Mouse (Mus musculus): ENCODE measurements around the gene Atp1b3. TPM values are rescaled to one million over a fixed set of nuclear protein-coding genes. Genes with fewer than 3 reads are reported as not detected.

Atp1b3 gene
- polyA plus RNA-seq, 1 experiment = 102 TPM

- Histone ChIP-seq H3K79me2 (ENCODE audit: control insufficient read depth, insufficient read depth) (no peaks in the 10 kb centered on the region), H3ac (ENCODE audit: control insufficient read depth, insufficient read length) (no peak overlapping the region), H3K4me3 (no peak overlapping the region), H3K4me2 (ENCODE audit: low read depth) (no peak overlapping the region), H3K27me3 (ENCODE audit: control insufficient read depth, insufficient read depth, insufficient read length) (no peaks in the 10 kb centered on the region), H3K36me3 (ENCODE audit: control insufficient read depth, insufficient read depth) (no peaks in the 10 kb centered on the region)
- no peak for TF ChIP-seq USF1 (IDR thresholded peaks at IDR 0.05; ENCODE audit: low read depth)
Observed at GRCm38 (mm10) chr9:96398614-96399013, 34.4 kb upstream of the Atp1b3 start.

- no peaks in the 10 kb centered on the region for H3K79me2 ChIP-seq (ENCODE audit: control insufficient read depth, insufficient read depth)
- H3ac ChIP-seq (ENCODE audit: control insufficient read depth, insufficient read length) = no peak overlapping the region
- no peak overlapping the region for H3K4me2 ChIP-seq (ENCODE audit: low read depth)
- no peaks in the 10 kb centered on the region for H3K36me3 ChIP-seq (ENCODE audit: control insufficient read depth, insufficient read depth)
- TF ChIP-seq POLR2A (IDR thresholded peaks at IDR 0.05; ENCODE audit: insufficient read length, low read depth) (no peak), MYOD1 (IDR thresholded peaks at IDR 0.05; ENCODE audit: control insufficient read depth in 1 of 3, insufficient read length in 2 of 3, low read depth in 2 of 3) (no peak), CEBPB (IDR thresholded peaks at IDR 0.05; ENCODE audit: insufficient read depth, poor library complexity, severe bottlenecking) (no peak), MYOG (IDR thresholded peaks at IDR 0.05; ENCODE audit: control insufficient read depth in 1 of 3, insufficient read depth in 1 of 3, insufficient read length in 2 of 3, low read depth in 2 of 3) (no peak), TCF12 (IDR thresholded peaks at IDR 0.05; ENCODE audit: insufficient read depth, poor library complexity, severe bottlenecking) (no peak)
- no peak overlapping the region for H3K4me3 ChIP-seq
- H3K27me3 ChIP-seq (ENCODE audit: control insufficient read depth, insufficient read depth, insufficient read length) = no peaks in the 10 kb centered on the region
Observed at GRCm38 (mm10) chr9:96398165-96398564, 33.9 kb upstream of the Atp1b3 start.

- Histone ChIP-seq H3ac (ENCODE audit: control insufficient read depth, insufficient read length) (no peak overlapping the region), H3K36me3 (ENCODE audit: control insufficient read depth, insufficient read depth) (no peaks in the 10 kb centered on the region), H3K79me2 (ENCODE audit: control insufficient read depth, insufficient read depth) (no peaks in the 10 kb centered on the region), H3K4me2 (ENCODE audit: low read depth) (no peak overlapping the region), H3K27me3 (ENCODE audit: control insufficient read depth, insufficient read depth, insufficient read length) (no peaks in the 10 kb centered on the region), H3K4me3 (no peak overlapping the region)
- TF ChIP-seq SRF (IDR thresholded peaks at IDR 0.05; ENCODE audit: control insufficient read depth, insufficient read length, low read depth) (no peak), E2F4 (IDR thresholded peaks at IDR 0.05; ENCODE audit: insufficient read depth) (no peak), TCF12 (IDR thresholded peaks at IDR 0.05; ENCODE audit: insufficient read depth, poor library complexity, severe bottlenecking) (no peak), POLR2AphosphoS2 (IDR thresholded peaks at IDR 0.05; ENCODE audit: insufficient read length, low read depth) (no peak), POLR2A (IDR thresholded peaks at IDR 0.05; ENCODE audit: insufficient read length, low read depth) (no peak)
Observed at GRCm38 (mm10) chr9:96394910-96395690, 30.9 kb upstream of the Atp1b3 start.

GRCm38 (mm10) chr9:96393731-96394235, 29.5 kb upstream of the Atp1b3 start:
- Histone ChIP-seq H3K27me3 (ENCODE audit: control insufficient read depth, insufficient read depth, insufficient read length) (no peaks in the 10 kb centered on the region), H3K79me2 (ENCODE audit: control insufficient read depth, insufficient read depth) (no peaks in the 10 kb centered on the region), H3ac (ENCODE audit: control insufficient read depth, insufficient read length) (no peak overlapping the region), H3K4me2 (ENCODE audit: low read depth) (no peak overlapping the region), H3K4me3 (no peak overlapping the region), H3K36me3 (ENCODE audit: control insufficient read depth, insufficient read depth) (no peaks in the 10 kb centered on the region)
- no peak for TF ChIP-seq MAX (IDR thresholded peaks at IDR 0.05; ENCODE audit: low read depth)
- no peak for TF ChIP-seq CEBPB (IDR thresholded peaks at IDR 0.05; ENCODE audit: insufficient read depth, poor library complexity, severe bottlenecking)
- no peak for TF ChIP-seq TCF12 (IDR thresholded peaks at IDR 0.05; ENCODE audit: insufficient read depth, poor library complexity, severe bottlenecking)
- no peak for TF ChIP-seq TCF3 (IDR thresholded peaks at IDR 0.05; ENCODE audit: insufficient read length, low read depth)
- no peak for TF ChIP-seq REST (IDR thresholded peaks at IDR 0.05; ENCODE audit: insufficient read depth, insufficient read length)
- TF ChIP-seq MYOG (IDR thresholded peaks at IDR 0.05; ENCODE audit: control insufficient read depth in 1 of 3, insufficient read depth in 1 of 3, insufficient read length in 2 of 3, low read depth in 2 of 3) = no peak
- no peak for TF ChIP-seq SRF (IDR thresholded peaks at IDR 0.05; ENCODE audit: control insufficient read depth, insufficient read length, low read depth)
- TF ChIP-seq POLR2A (IDR thresholded peaks at IDR 0.05; ENCODE audit: insufficient read length, low read depth) = no peak
- TF ChIP-seq USF1 (IDR thresholded peaks at IDR 0.05; ENCODE audit: low read depth) = no peak
- TF ChIP-seq MYOD1 (IDR thresholded peaks at IDR 0.05; ENCODE audit: control insufficient read depth in 1 of 3, insufficient read length in 2 of 3, low read depth in 2 of 3) = no peak
- TF ChIP-seq E2F4 (IDR thresholded peaks at IDR 0.05; ENCODE audit: insufficient read depth) = no peak
- TF ChIP-seq POLR2AphosphoS2 (IDR thresholded peaks at IDR 0.05; ENCODE audit: insufficient read length, low read depth) = no peak

- no peaks in the 10 kb centered on the region for H3K27me3 ChIP-seq (ENCODE audit: control insufficient read depth, insufficient read depth, insufficient read length)
- H3ac ChIP-seq (ENCODE audit: control insufficient read depth, insufficient read length) = no peak overlapping the region
- no peak for TF ChIP-seq TCF3 (IDR thresholded peaks at IDR 0.05; ENCODE audit: insufficient read length, low read depth)
- no peak for TF ChIP-seq MAX (IDR thresholded peaks at IDR 0.05; ENCODE audit: low read depth)
- no peak for TF ChIP-seq POLR2A (IDR thresholded peaks at IDR 0.05; ENCODE audit: insufficient read length, low read depth)
- TF ChIP-seq POLR2AphosphoS2 (IDR thresholded peaks at IDR 0.05; ENCODE audit: insufficient read length, low read depth) = no peak
- TF ChIP-seq MYOG (IDR thresholded peaks at IDR 0.05; ENCODE audit: control insufficient read depth in 1 of 3, insufficient read depth in 1 of 3, insufficient read length in 2 of 3, low read depth in 2 of 3) = no peak
- TF ChIP-seq REST (IDR thresholded peaks at IDR 0.05; ENCODE audit: insufficient read depth, insufficient read length) = no peak
- no peak for TF ChIP-seq TCF12 (IDR thresholded peaks at IDR 0.05; ENCODE audit: insufficient read depth, poor library complexity, severe bottlenecking)
- no peak for TF ChIP-seq SRF (IDR thresholded peaks at IDR 0.05; ENCODE audit: control insufficient read depth, insufficient read length, low read depth)
- no peak for TF ChIP-seq E2F4 (IDR thresholded peaks at IDR 0.05; ENCODE audit: insufficient read depth)
- no peak for TF ChIP-seq CEBPB (IDR thresholded peaks at IDR 0.05; ENCODE audit: insufficient read depth, poor library complexity, severe bottlenecking)
- TF ChIP-seq USF1 (IDR thresholded peaks at IDR 0.05; ENCODE audit: low read depth) = no peak
- no peak for TF ChIP-seq MYOD1 (IDR thresholded peaks at IDR 0.05; ENCODE audit: control insufficient read depth in 1 of 3, insufficient read length in 2 of 3, low read depth in 2 of 3)
- H3K4me2 ChIP-seq (ENCODE audit: low read depth) = no peak overlapping the region
- no peaks in the 10 kb centered on the region for H3K79me2 ChIP-seq (ENCODE audit: control insufficient read depth, insufficient read depth)
- H3K36me3 ChIP-seq (ENCODE audit: control insufficient read depth, insufficient read depth) = no peaks in the 10 kb centered on the region
- no peak overlapping the region for H3K4me3 ChIP-seq
Observed at GRCm38 (mm10) chr9:96393112-96393511, 28.9 kb upstream of the Atp1b3 start.
